Mouse (Mus musculus) cerebellum, adult 2 months (tissue): ENCODE results near the gene Pkn1. TPM values are rescaled to one million over a fixed set of nuclear protein-coding genes. Genes with fewer than 3 reads are reported as not detected.

Experiments
- DNase-seq, 2 experiments: peaks; one replicate each; pipeline ENCODE4 v3.0.0; 2021
- H3K27ac ChIP-seq: fragments of 200-500 bp; 2 replicates; pipeline ENCODE4 v1.5.1; 2012; ENCODE audit warnings: low read length, control low read depth, inconsistent platforms; ENCODE audit not compliant: insufficient read depth
- H3K27me3 ChIP-seq: fragments of 200-500 bp; 2 replicates; pipeline ENCODE4 v1.6.1; 2012; ENCODE audit warnings: inconsistent platforms, mild to moderate bottlenecking, low read length, moderate library complexity; ENCODE audit not compliant: control insufficient read depth, insufficient read depth
- H3K4me1 ChIP-seq: fragments of 200-500 bp; 2 replicates; pipeline ENCODE4 v1.6.1; 2011; ENCODE audit warnings: low read length; ENCODE audit not compliant: control insufficient read depth, insufficient read depth
- H3K4me3 ChIP-seq: fragments of 200-500 bp; replicated peaks from 2 replicates; pipeline ENCODE3; 2011; ENCODE audit warnings: mild to moderate bottlenecking, low read depth, low read length, control low read depth; ENCODE audit not compliant: insufficient read depth
- CTCF ChIP-seq: fragments of 200-500 bp; IDR thresholded peaks from 2 replicates; pipeline ENCODE4 v1.5.1; 2011; ENCODE audit warnings: low read depth, mild to moderate bottlenecking, control low read depth, low read length, moderate library complexity, borderline replicate concordance; ENCODE audit not compliant: insufficient read depth
- POLR2A ChIP-seq: fragments of 200-500 bp; IDR thresholded peaks from 2 replicates; pipeline ENCODE4 v1.6.1; 2011; ENCODE audit warnings: low read length, control low read depth, borderline replicate concordance; ENCODE audit not compliant: insufficient read depth
- WGBS: fragments of 180-500 bp; shearing (Covaris S2); methylation state at CpG from one replicate; pipeline ENCODE4 v1.1.7; 2018; 5-methylcytosine and 5-hydroxymethylcytosine counted together
- polyA plus RNA-seq: library from polyadenylated mRNA; depleted of rRNA; stranded (reverse); fragments of >200 nt; gene quantifications from 2 replicates; pipeline ENCODE4 v1.2.3, GENCODE M21; 2012

Gene Pkn1
- polyA plus RNA-seq, 1 experiment: 59.8 TPM

GRCm38 (mm10) chr8:83668010-83668916 is 30.7 kb downstream of the Pkn1 start:
- Histone ChIP-seq H3K4me1 (no peaks in the 10 kb centered on the region; the same call in 1 of the 2 replicates), H3K4me3 (no peak overlapping the region), H3K27ac (no peak overlapping the region), H3K27me3 (no peaks in the 10 kb centered on the region)
- TF ChIP-seq CTCF (peak; percentile 31; the same call in 1 of the 2 replicates), POLR2A (no peak)
- peak; percentile 57 to 58 for DNase-seq
- 12% methylated on average over 80 of the region's 80 CpGs for WGBS

DNA sequence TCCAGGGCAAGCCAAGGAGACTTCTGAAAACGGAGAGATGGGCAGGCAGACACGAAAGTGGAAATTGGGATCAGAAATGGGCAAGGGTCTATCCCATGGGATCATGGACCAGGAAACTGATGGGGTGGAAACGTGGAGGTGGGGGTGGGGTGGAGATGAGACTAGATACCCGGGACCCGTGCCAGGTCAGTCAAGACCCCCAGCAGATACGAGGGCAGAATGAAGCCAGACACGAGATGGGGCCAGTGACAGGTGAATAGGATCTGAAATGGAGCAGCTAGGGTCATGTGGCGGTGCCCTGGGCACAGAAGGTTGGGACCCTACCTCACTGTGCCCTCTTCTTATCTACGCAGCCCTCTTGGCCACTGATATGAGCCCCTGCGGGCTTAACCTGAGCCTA is 31.5 kb downstream of the Pkn1 start:
- H3K27ac ChIP-seq: no peak overlapping the region
- 52% methylated on average over 10 of the region's 10 CpGs for WGBS
- H3K4me1 ChIP-seq: no peaks in the 10 kb centered on the region; the same call in 1 of the 2 replicates
- no peak overlapping the region for H3K4me3 ChIP-seq
- DNase-seq: no peak
- TF ChIP-seq CTCF (no peak), POLR2A (no peak)
- no peaks in the 10 kb centered on the region for H3K27me3 ChIP-seq

- H3K27me3 ChIP-seq: no peaks in the 10 kb centered on the region
- no peak for DNase-seq
- no peaks in the 10 kb centered on the region; the same call in 1 of the 2 replicates for H3K4me1 ChIP-seq
- no peak overlapping the region for H3K4me3 ChIP-seq
- H3K27ac ChIP-seq: no peak overlapping the region
- WGBS: 57% methylated on average over 3 of the region's 3 CpGs
- TF ChIP-seq CTCF: no peak
- no peak for TF ChIP-seq POLR2A
These were observed 32.1 kb downstream of the Pkn1 start for GRCm38 (mm10) chr8:83666866-83667234.

GRCm38 (mm10) chr8:83665969-83666865 is 32.8 kb downstream of the Pkn1 start, which contains the start of gene Ptger1:
Gene Ptger1, plus strand, starts transcription at chr8:83666678.
- Histone ChIP-seq H3K4me3 (no peak within 1 kb of the TSS), H3K27ac (no peak within 1 kb of the TSS), H3K4me1 (no peaks in the 10 kb centered on the region; the same call in 1 of the 2 replicates), H3K27me3 (no peaks in the 10 kb centered on the region)
- peak in 1 of 2 experiments; percentile 13 for DNase-seq
- TF ChIP-seq POLR2A (no peak), CTCF (no peak)
- 13% methylated on average over 14 of the region's 14 CpGs for WGBS

DNA sequence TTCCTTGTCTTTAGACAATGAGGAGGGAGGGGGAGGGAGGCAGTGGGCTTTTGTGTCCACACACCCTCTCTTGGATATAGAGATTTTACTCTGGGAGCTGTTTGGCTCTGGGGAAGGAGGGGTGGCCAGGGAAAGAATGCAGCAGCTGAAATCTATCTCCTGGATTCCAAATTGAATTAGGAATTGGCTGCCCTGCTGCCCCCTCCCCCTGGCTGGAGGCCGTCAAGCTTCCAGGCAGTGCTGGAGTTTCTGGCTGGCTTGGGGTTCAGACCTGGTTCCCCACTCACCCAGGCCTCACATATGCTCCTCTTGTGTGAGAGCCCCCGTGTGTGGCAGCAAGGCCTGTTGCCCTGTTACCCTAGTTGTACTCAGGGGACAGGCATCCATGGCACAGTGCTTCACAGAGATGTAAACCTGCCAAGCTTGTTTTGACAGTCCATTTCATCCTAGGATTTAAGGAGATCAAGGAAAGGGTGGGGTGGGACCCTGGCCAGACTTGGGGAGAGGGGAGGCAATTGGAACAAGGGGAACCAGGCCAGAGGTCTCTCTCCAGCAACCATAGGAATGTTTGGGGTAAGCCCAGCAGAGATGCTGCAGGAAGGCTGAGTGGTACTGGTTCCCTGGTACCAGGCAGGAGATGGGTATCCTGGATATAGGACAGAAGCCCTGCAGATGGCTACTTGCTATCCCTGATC is 33.9 kb downstream of the Pkn1 start:
- peaks cover 3% of the 10 kb centered on the region; the same call in 1 of the 2 replicates for H3K4me1 ChIP-seq
- peak in 1 of 2 experiments; percentile 15 for DNase-seq
- 21% methylated on average over 2 of the region's 2 CpGs for WGBS
- H3K27ac ChIP-seq: no peak overlapping the region
- no peak overlapping the region for H3K4me3 ChIP-seq
- TF ChIP-seq CTCF (no peak), POLR2A (no peak)
- no peaks in the 10 kb centered on the region for H3K27me3 ChIP-seq

GRCm38 (mm10) chr8:83664096-83664495 is 34.9 kb downstream of the Pkn1 start:
- 63% methylated on average over 13 of the region's 13 CpGs for WGBS
- no peak overlapping the region for H3K4me3 ChIP-seq
- peaks cover 3% of the 10 kb centered on the region; the same call in 1 of the 2 replicates for H3K4me1 ChIP-seq
- no peak overlapping the region for H3K27ac ChIP-seq
- TF ChIP-seq CTCF (no peak), POLR2A (no peak)
- peak in 1 of 2 experiments; percentile 15 for DNase-seq
- H3K27me3 ChIP-seq: no peaks in the 10 kb centered on the region

DNA sequence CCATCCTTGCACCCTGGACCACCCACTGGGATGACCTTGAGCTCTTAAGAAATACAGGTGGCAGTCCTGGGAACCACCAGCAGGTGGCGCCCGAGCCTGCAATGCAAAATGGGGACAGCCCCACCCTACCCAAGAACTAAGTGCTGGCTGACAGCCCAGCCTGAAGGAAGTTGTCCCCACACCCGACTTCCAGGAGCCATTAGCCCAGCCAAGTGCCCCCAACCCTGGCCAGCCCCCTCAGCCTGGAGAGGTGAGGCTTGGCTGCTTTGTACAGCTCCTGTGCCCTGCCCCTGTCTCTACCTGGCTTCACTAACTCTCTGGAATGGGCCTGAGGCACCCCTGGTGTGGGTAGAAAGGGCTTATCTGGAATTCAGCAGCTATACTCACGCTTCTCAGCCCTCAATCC is 36.6 kb downstream of the Pkn1 start:
- H3K4me3 ChIP-seq: no peak overlapping the region
- DNase-seq: peak; percentile 76 to 88
- no peak overlapping the region for H3K27ac ChIP-seq
- 0 out of 2 replicates have a peak, but pooled peaks cover 3% of the 10 kb centered on the region for H3K4me1 ChIP-seq
- TF ChIP-seq CTCF (peak; percentile 87), POLR2A (no peak)
- no peaks in the 10 kb centered on the region for H3K27me3 ChIP-seq
- WGBS: 11% methylated on average over 4 of the region's 4 CpGs
